Mouse (Mus musculus) lung, embryonic 15.5 days (tissue): ENCODE data around the gene Gm45140. TPM values are rescaled to one million over a fixed set of nuclear protein-coding genes. Genes with fewer than 3 reads are reported as not detected.

Source experiments
- ATAC-seq: fragments of 200-750 bp; cut with Nextera tagmentation; 2 replicates; pipeline ENCODE4 v1.8.0; 2017; ENCODE audit warnings: moderate number of reproducible peaks, borderline replicate concordance; ENCODE audit not compliant: low FRiP score, low TSS enrichment; ENCODE audit errors: extremely low read depth
- H3K27ac ChIP-seq: fragments of 300-500 bp; sonication (generic); 2 replicates; pipeline ENCODE4 v1.5.1; 2015; ENCODE audit warnings: moderate library complexity, mild to moderate bottlenecking, inconsistent platforms
- H3K27me3 ChIP-seq: fragments of 300-500 bp; sonication (generic); 2 replicates; pipeline ENCODE4 v1.6.1; 2015; ENCODE audit warnings: inconsistent platforms
- H3K36me3 ChIP-seq: fragments of 300-500 bp; sonication (generic); 2 replicates; pipeline ENCODE4 v1.6.1; 2015; ENCODE audit warnings: inconsistent platforms
- H3K4me1 ChIP-seq: fragments of 300-500 bp; sonication (generic); 2 replicates; pipeline ENCODE4 v1.6.1; 2015; ENCODE audit warnings: inconsistent platforms
- H3K4me2 ChIP-seq: fragments of 300-500 bp; sonication (generic); 2 replicates; pipeline ENCODE4 v1.6.1; 2015; ENCODE audit warnings: inconsistent platforms, mild to moderate bottlenecking, moderate library complexity
- H3K4me3 ChIP-seq: fragments of 300-500 bp; sonication (generic); 2 replicates; pipeline ENCODE4 v1.5.1; 2015; ENCODE audit warnings: mild to moderate bottlenecking, inconsistent platforms
- H3K9ac ChIP-seq: fragments of 300-500 bp; sonication (generic); 2 replicates; pipeline ENCODE4 v1.6.1; 2015; ENCODE audit warnings: inconsistent platforms
- H3K9me3 ChIP-seq: fragments of 300-500 bp; sonication (generic); 2 replicates; pipeline ENCODE4 v1.6.1; 2016; ENCODE audit warnings: inconsistent platforms
- WGBS: fragments of 180-500 bp; shearing (Covaris S2); methylation state at CpG from one replicate; pipeline ENCODE4 v1.1.7; 2015; 5-methylcytosine and 5-hydroxymethylcytosine counted together
- polyA plus RNA-seq: library from polyadenylated mRNA; unstranded; fragments of >200 nt; fragmentation: Nextera tagmentation; extraction: Ambion mirVana; gene quantifications from 2 replicates; pipeline ENCODE4 v1.2.1, GENCODE M21; 2015

Gene Gm45140
- polyA plus RNA-seq, 1 experiment from 2014 or later = 2.1 TPM

GRCm38 (mm10) chr6:87745301-87745700, 90.3 kb downstream of the Gm45140 start:
- Histone ChIP-seq H3K9ac (no peak overlapping the region), H3K27me3 (no peaks in the 10 kb centered on the region), H3K4me2 (no peak overlapping the region), H3K36me3 (no peaks in the 10 kb centered on the region), H3K9me3 (no peaks in the 10 kb centered on the region), H3K4me1 (peaks cover 36% of the 10 kb centered on the region), H3K27ac (peak overlapping the region; percentile 24; the same call in 1 of the 2 replicates), H3K4me3 (no peak overlapping the region)
- ATAC-seq = no peak
- 20% methylated on average over 1 of the region's 1 CpGs for WGBS

GRCm38 (mm10) chr6:87744632-87745031, 91.0 kb downstream of the Gm45140 start:
- H3K27me3 ChIP-seq = no peaks in the 10 kb centered on the region
- H3K4me3 ChIP-seq = no peak overlapping the region
- H3K4me1 ChIP-seq = peaks cover 43% of the 10 kb centered on the region
- no peaks in the 10 kb centered on the region for H3K9me3 ChIP-seq
- H3K27ac ChIP-seq = no peak overlapping the region
- ATAC-seq = no peak
- no peak overlapping the region for H3K4me2 ChIP-seq
- H3K36me3 ChIP-seq = no peaks in the 10 kb centered on the region
- no peak overlapping the region for H3K9ac ChIP-seq
- WGBS = 79% methylated on average over 3 of the region's 3 CpGs

- H3K9ac ChIP-seq = no peak overlapping the region
- no peaks in the 10 kb centered on the region for H3K9me3 ChIP-seq
- 61% methylated on average over 5 of the region's 5 CpGs for WGBS
- no peak overlapping the region for H3K4me2 ChIP-seq
- H3K27ac ChIP-seq = no peak overlapping the region
- peaks cover 48% of the 10 kb centered on the region for H3K4me1 ChIP-seq
- ATAC-seq = no peak
- H3K4me3 ChIP-seq = no peak overlapping the region
- H3K36me3 ChIP-seq = no peaks in the 10 kb centered on the region
- H3K27me3 ChIP-seq = no peaks in the 10 kb centered on the region
Measured at GRCm38 (mm10) chr6:87743281-87743680, 92.3 kb downstream of the Gm45140 start.

GRCm38 (mm10) chr6:87742804-87743203, 92.8 kb downstream of the Gm45140 start:
- Histone ChIP-seq H3K4me2 (no peak overlapping the region), H3K27me3 (no peaks in the 10 kb centered on the region), H3K4me1 (peaks cover 52% of the 10 kb centered on the region), H3K36me3 (no peaks in the 10 kb centered on the region), H3K9me3 (no peaks in the 10 kb centered on the region), H3K9ac (no peak overlapping the region), H3K27ac (no peak overlapping the region), H3K4me3 (no peak overlapping the region)
- no peak for ATAC-seq
- 80% methylated on average over 5 of the region's 5 CpGs for WGBS

- Histone ChIP-seq H3K36me3 (no peaks in the 10 kb centered on the region), H3K27ac (no peak overlapping the region), H3K9me3 (no peaks in the 10 kb centered on the region), H3K4me1 (peaks cover 53% of the 10 kb centered on the region), H3K9ac (no peak overlapping the region), H3K4me3 (no peak overlapping the region), H3K27me3 (no peaks in the 10 kb centered on the region), H3K4me2 (no peak overlapping the region)
- WGBS = 73% methylated on average over 8 of the region's 8 CpGs
- no peak for ATAC-seq
Measured at GRCm38 (mm10) chr6:87741978-87742377, 93.6 kb downstream of the Gm45140 start.

GRCm38 (mm10) chr6:87740496-87740895, 95.1 kb downstream of the Gm45140 start:
- Histone ChIP-seq H3K4me3 (no peak overlapping the region), H3K9ac (no peak overlapping the region), H3K27me3 (no peaks in the 10 kb centered on the region), H3K36me3 (no peaks in the 10 kb centered on the region), H3K9me3 (no peaks in the 10 kb centered on the region), H3K4me1 (peaks cover 39% of the 10 kb centered on the region), H3K4me2 (no peak overlapping the region), H3K27ac (no peak overlapping the region)
- 0 out of 2 replicates have a peak, but pooled peaks have one; percentile 20 for ATAC-seq

- Histone ChIP-seq H3K4me1 (peaks cover 35% of the 10 kb centered on the region), H3K4me2 (no peak overlapping the region), H3K9me3 (no peaks in the 10 kb centered on the region), H3K36me3 (no peaks in the 10 kb centered on the region), H3K4me3 (no peak overlapping the region), H3K9ac (no peak overlapping the region), H3K27me3 (no peaks in the 10 kb centered on the region), H3K27ac (peak overlapping the region; percentile 27; the same call in 1 of the 2 replicates)
- ATAC-seq = no peak
- 24% methylated on average over 6 of the region's 6 CpGs for WGBS
Measured at GRCm38 (mm10) chr6:87739898-87740297, 95.7 kb downstream of the Gm45140 start.

Other genes with a start within 250 kb of the Gm45140 start
- gene Prokr1, start 245.1 kb downstream of the Gm45140 start, polyA plus RNA-seq = 2.5 and 2.6 TPM in 2 replicates
- 13.8 and 14.6 TPM in 2 replicates for gene Aplf, start 163.6 kb downstream of the Gm45140 start, polyA plus RNA-seq
- gene Efcc1, start 104.9 kb downstream of the Gm45140 start, polyA plus RNA-seq = 5.4 and 6.0 TPM in 2 replicates
- gene Gp9, start 57.7 kb downstream of the Gm45140 start, polyA plus RNA-seq = 3.9 and 4.7 TPM in 2 replicates
- gene Rab43, start 23.6 kb downstream of the Gm45140 start, polyA plus RNA-seq = 12.6 and 12.9 TPM in 2 replicates
- 45.9 and 49.7 TPM in 2 replicates for gene Isy1, start 3.0 kb upstream of the Gm45140 start, polyA plus RNA-seq
- gene Cnbp, start 15.3 kb upstream of the Gm45140 start, polyA plus RNA-seq = 1,108 and 1,113 TPM in 2 replicates
- gene Copg1, start 52.0 kb upstream of the Gm45140 start, polyA plus RNA-seq = 171 and 172 TPM in 2 replicates
- gene Hmces, start 78.1 kb upstream of the Gm45140 start, polyA plus RNA-seq = 55.2 and 57.7 TPM in 2 replicates
- 44.4 and 46.6 TPM in 2 replicates for gene H1fx, start 145.8 kb upstream of the Gm45140 start, polyA plus RNA-seq
- gene Rab7, start 209.5 kb upstream of the Gm45140 start, polyA plus RNA-seq = 197 and 206 TPM in 2 replicates
- gene Rpn1, start 248.7 kb upstream of the Gm45140 start, polyA plus RNA-seq = 436 and 444 TPM in 2 replicates